Mouse (Mus musculus): ENCODE measurements around the gene Xdh.

DNA sequence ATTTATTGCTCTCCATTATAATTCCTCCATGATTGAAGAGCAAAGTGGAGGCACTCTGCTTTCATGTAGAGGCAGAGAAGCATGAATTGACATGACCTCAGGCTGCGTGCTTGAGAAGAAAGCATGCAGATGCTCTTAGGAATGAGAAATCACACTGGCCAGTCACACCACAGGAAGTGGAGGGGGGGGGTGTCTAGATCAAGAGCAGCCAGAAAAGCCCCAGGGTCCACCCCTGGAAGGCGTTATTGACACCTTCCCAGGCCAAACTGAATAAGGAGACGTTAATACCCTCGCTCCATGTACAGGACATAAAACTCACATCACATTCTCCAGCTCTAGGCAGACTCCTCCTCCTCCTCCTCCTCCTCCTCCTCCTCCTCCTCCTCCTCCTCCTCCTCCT, 34.5 kb upstream of the Xdh start:
- TF ChIP-seq POLR2A (IDR thresholded peaks at IDR 0.05; ENCODE audit: control insufficient read depth, extremely low read depth, insufficient read depth, low read length, poor library complexity) (no peak), CTCF (IDR thresholded peaks at IDR 0.05; ENCODE audit: borderline replicate concordance, control insufficient read depth, extremely low read depth, insufficient read depth, low read length, poor library complexity) (no peak)

All from thymus, adult 2 months (tissue).